Mouse (Mus musculus) neural tube, embryonic 15.5 days (tissue): ENCODE results near the gene Foxn3. TPM values are rescaled to one million over a fixed set of nuclear protein-coding genes. Genes with fewer than 3 reads are reported as not detected.

ENCODE experiments used
- ATAC-seq: fragments of 200-750 bp; cut with Nextera tagmentation; 2 replicates; pipeline ENCODE4 v1.8.0; 2017; ENCODE audit warnings: mild to moderate bottlenecking, moderate TSS enrichment, moderate library complexity; ENCODE audit not compliant: low FRiP score
- H3K27ac ChIP-seq: fragments of 300-500 bp; sonication (generic); replicated peaks from 2 replicates; pipeline ENCODE4 v1.5.1; 2015; ENCODE audit warnings: mild to moderate bottlenecking, inconsistent platforms
- H3K27me3 ChIP-seq: fragments of 300-500 bp; sonication (generic); replicated peaks from 2 replicates; pipeline ENCODE4 v1.6.1; 2015; ENCODE audit warnings: inconsistent platforms
- H3K36me3 ChIP-seq: fragments of 300-500 bp; sonication (generic); 2 replicates; pipeline ENCODE4 v1.6.1; 2015; ENCODE audit warnings: inconsistent platforms
- H3K4me1 ChIP-seq: fragments of 300-500 bp; sonication (generic); 2 replicates; pipeline ENCODE4 v1.6.1; 2015; ENCODE audit warnings: inconsistent platforms
- H3K4me2 ChIP-seq: fragments of 300-500 bp; sonication (generic); 2 replicates; pipeline ENCODE4 v1.6.1; 2015; ENCODE audit warnings: inconsistent platforms, mild to moderate bottlenecking, moderate library complexity
- H3K4me3 ChIP-seq: fragments of 300-500 bp; sonication (generic); replicated peaks from 2 replicates; pipeline ENCODE4 v1.5.1; 2015; ENCODE audit warnings: mild to moderate bottlenecking, inconsistent platforms
- H3K9ac ChIP-seq: fragments of 300-500 bp; sonication (generic); replicated peaks from 2 replicates; pipeline ENCODE4 v1.6.1; 2015; ENCODE audit warnings: mild to moderate bottlenecking, inconsistent platforms
- H3K9me3 ChIP-seq: fragments of 300-500 bp; sonication (generic); replicated peaks from 2 replicates; pipeline ENCODE4 v1.6.1; 2016; ENCODE audit warnings: inconsistent platforms
- WGBS: fragments of 180-500 bp; shearing (Covaris S2); methylation state at CpG from one replicate; pipeline ENCODE4 v1.1.7; 2015; ENCODE audit warnings: mixed read lengths; 5-methylcytosine and 5-hydroxymethylcytosine counted together
- polyA plus RNA-seq: library from polyadenylated mRNA; unstranded; fragments of >200 nt; fragmentation: Nextera tagmentation; extraction: Ambion mirVana; gene quantifications from 2 replicates; pipeline ENCODE4 v1.2.1, GENCODE M21; 2015

The Foxn3 gene
- polyA plus RNA-seq, 1 experiment from 2014 or later = 84.4 TPM

DNA sequence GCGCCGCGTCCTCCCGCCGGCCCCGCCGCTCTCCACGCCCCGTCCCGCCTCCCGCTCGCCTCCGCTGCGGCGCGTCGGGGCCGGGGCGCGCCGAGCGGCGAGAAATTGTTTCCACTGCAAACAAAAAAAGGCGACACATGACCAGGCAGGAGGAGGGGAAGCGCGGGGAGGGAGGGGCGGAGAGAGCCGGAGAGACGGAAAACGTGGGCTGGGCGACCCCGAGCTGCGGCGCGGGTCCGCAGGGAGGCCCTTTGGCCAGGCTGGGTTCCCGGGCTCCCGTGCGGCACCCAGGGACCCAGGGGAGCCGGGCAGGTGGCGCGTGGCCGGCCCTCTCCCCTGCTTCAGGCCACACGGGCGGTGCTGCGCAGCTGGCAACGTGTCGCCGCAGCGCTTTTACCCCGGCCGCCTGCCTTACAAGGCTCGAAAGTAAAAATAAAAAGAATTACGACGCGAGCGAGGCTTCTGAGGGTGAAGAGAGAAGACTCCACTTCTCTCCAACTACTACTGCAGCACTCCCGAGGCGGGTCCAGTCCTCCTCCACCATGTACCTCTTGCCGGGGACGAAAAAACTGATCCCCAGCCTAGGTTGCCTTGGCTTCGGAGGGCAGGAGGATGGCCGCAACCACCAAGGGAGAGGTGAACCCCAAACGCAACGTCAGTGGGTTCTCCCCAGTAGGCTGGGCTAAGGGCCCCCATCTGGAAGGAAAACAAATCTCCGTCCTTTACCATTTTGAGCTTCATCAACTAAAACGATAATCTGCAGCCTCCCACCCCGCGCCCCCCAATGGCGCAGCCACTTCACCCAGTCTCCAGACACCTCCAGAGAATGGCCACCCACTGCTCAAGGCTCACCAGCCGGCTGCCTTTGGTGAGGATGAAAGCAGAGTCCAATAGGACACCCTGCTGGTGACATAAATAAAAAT is 170.2 kb downstream of the Foxn3 start:
- H3K4me3 ChIP-seq = peak overlapping the region; percentile 83
- peak; percentile 80 for ATAC-seq
- no peaks in the 10 kb centered on the region for H3K9me3 ChIP-seq
- no peaks in the 10 kb centered on the region for H3K36me3 ChIP-seq
- H3K27ac ChIP-seq = peak overlapping the region; percentile 89
- under 1% methylated on average over 53 of the region's 71 CpGs for WGBS
- peak overlapping the region; percentile 77 for H3K4me2 ChIP-seq
- H3K27me3 ChIP-seq = no peaks in the 10 kb centered on the region
- H3K4me1 ChIP-seq = peaks cover 27% of the 10 kb centered on the region
- peak overlapping the region; percentile 78 for H3K9ac ChIP-seq

DNA sequence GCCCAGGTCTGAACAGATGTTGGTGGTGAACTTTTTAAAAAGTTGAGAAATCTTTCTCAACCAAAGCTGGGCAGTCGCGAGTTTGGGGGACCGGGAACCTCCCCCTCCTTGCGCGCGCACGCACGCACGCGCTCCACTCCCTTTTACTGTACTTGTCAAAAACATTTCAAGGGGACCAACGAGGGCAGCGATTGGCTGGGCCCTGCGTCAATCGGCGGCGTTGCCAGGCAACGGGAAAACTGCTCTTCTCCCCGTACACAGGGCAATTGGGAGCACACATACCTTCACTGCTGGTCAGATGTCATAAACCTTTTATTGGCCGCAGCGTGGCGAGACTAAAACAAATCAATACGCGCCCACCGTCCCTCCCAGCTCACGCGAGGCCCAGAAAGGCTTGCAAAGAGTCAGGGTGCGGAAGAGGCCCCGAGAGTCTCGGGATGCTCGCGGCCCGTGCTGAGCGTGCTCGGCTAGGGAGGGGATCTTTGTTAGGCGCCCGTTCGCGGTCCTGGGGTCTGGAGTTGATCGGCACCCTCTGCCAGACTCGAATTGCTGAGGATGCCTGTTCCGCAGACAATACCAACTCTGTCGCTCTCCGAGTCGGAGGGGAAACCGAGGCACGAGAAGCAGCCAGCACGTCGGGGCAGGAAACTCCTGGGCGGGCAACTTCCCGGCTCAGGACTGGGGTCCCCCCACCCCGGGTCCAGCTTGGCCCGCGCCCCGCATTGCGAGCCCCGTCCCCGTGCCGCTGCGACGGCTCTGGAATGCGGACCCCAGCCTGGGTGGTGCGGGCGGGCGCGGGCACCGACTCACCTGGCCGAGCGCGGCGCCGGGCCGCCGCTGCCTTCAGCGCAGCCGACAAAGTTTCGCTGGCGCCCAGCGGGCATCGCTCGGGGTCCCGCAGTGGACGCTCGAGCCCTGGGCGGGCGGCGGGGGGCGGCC is 171.2 kb downstream of the Foxn3 start:
- H3K9ac ChIP-seq = peak overlapping the region; percentile 78
- H3K4me1 ChIP-seq = peaks cover 27% of the 10 kb centered on the region
- no peaks in the 10 kb centered on the region for H3K27me3 ChIP-seq
- under 1% methylated on average over 83 of the region's 87 CpGs for WGBS
- peak overlapping the region; percentile 77 for H3K4me2 ChIP-seq
- H3K27ac ChIP-seq = peak overlapping the region; percentile 89
- 0 out of 2 replicates have a peak, but pooled peaks cover 4% of the 10 kb centered on the region for H3K36me3 ChIP-seq
- peak; percentile 92 for ATAC-seq
- peak overlapping the region; percentile 83 for H3K4me3 ChIP-seq
- no peaks in the 10 kb centered on the region for H3K9me3 ChIP-seq

DNA sequence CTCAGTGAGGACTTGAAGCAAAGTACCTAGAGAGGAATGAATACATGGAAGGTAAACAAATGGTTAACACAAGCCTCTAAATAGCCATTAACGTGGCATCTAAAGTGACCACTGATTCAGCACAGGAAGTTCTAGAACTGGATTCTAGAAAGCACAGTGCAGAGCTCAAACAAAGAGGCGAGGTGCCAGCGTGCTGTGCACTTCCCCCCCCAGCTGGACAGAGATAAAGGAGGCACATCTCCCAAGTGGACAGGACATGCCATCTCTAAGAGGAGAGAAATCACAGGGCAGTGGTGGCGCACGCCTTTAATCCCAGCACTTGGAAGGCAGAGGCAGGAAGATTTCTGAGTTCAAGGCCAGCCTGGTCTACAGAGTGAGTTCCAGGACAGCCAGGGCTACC is 173.0 kb downstream of the Foxn3 start:
- H3K27me3 ChIP-seq = no peaks in the 10 kb centered on the region
- no peak for ATAC-seq
- H3K4me2 ChIP-seq = no peak overlapping the region
- 73% methylated on average over 5 of the region's 5 CpGs for WGBS
- peaks cover 40% of the 10 kb centered on the region for H3K4me1 ChIP-seq
- H3K9me3 ChIP-seq = no peaks in the 10 kb centered on the region
- 0 out of 2 replicates have a peak, but pooled peaks cover 4% of the 10 kb centered on the region for H3K36me3 ChIP-seq
- H3K27ac ChIP-seq = no peak overlapping the region
- H3K9ac ChIP-seq = no peak overlapping the region
- H3K4me3 ChIP-seq = no peak overlapping the region

DNA sequence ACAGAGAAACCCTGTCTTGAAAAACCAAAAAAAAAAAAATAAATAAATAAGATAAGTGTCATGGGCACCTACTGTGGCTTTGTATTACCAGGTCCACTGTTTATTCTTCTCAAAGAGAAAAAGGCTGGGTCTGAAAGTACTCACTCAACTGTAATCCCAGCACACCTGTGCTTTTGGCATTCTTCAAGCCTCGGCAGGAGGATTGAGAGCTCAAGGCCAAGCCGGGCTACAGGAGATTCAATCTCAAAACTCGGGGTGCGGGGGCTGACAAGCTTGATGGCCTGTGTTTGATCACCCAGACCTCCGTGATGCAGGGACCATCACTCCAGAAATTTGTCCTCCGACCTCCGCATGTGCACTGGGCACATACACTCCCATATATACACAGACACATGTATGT is 174.1 kb downstream of the Foxn3 start:
- WGBS = 96% methylated on average over 7 of the region's 7 CpGs
- H3K9me3 ChIP-seq = no peaks in the 10 kb centered on the region
- H3K4me2 ChIP-seq = no peak overlapping the region
- no peak for ATAC-seq
- peaks cover 40% of the 10 kb centered on the region for H3K4me1 ChIP-seq
- no peak overlapping the region for H3K27ac ChIP-seq
- 0 out of 2 replicates have a peak, but pooled peaks cover 4% of the 10 kb centered on the region for H3K36me3 ChIP-seq
- H3K9ac ChIP-seq = no peak overlapping the region
- H3K4me3 ChIP-seq = no peak overlapping the region
- H3K27me3 ChIP-seq = no peaks in the 10 kb centered on the region

DNA sequence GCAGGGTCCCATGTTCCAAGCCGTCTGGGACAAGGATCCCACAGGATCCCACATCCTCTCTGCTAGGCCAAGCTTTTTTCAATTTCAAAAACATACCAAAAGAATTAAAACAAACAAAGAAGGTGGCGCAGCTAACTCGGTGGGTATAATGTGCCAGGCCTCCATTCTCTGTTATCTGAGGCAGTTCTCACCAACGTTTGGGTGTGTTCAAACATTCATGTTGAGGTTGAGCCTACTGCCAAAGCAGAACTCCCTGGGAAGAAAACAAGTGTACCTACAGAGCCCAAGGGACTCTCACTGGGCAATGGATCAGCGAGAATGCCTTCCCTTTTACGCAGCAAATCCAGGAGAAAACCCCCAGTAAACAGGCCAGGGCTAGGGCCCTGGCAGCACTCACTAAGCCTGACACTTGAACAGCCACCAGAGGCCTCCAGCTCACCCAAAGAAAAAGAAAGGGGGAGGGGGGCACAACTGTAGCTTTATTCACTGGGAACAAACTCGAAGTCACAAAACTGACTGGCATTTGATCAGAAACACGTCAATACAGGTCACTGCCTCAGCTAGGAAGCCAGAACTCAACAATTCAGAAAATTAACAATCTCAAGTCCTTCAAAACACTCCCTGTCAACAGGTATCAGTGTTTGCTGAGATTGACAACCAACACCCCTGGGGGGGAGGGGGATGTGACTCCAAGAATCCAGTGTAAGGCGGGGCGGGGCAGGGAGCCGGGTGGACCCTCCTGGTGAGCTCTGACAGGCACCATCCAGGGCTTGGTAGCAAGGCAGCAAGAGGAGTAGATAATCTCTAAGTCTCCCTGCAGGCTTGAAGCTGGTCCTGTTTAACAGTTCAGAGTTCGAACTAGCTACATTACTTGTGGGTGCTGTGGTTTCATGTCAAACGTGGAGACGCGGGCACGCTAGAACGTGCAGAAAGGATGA is 177.2 kb downstream of the Foxn3 start:
- Histone ChIP-seq H3K27me3 (no peaks in the 10 kb centered on the region), H3K4me3 (no peak overlapping the region), H3K9me3 (no peaks in the 10 kb centered on the region), H3K4me2 (no peak overlapping the region), H3K27ac (no peak overlapping the region; the same call in 1 of the 2 replicates), H3K4me1 (peaks cover 28% of the 10 kb centered on the region), H3K9ac (no peak overlapping the region), H3K36me3 (0 out of 2 replicates have a peak, but pooled peaks cover 9% of the 10 kb centered on the region)
- WGBS = 79% methylated on average over 17 of the region's 17 CpGs
- ATAC-seq = no peak

DNA sequence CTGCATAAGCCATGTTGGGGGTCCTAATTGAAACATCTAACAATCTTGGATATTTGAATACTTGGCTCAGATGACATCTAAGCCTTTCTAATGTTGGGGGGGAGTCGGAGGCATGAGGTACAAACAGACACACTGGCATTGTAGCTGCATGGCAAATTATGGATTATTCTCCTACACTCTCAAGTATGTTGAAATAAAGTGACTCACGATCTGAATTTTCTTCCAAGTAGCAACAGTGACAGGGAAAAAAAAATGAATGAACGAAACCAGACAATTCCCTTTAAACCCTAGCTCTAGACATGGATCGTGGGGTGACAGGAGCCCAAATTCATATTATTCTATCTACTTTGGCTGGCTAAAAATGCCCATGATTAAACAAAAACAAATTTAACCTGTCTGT is 178.3 kb downstream of the Foxn3 start:
- Histone ChIP-seq H3K9me3 (no peaks in the 10 kb centered on the region), H3K27ac (no peak overlapping the region), H3K4me3 (no peak overlapping the region), H3K4me2 (no peak overlapping the region), H3K4me1 (peaks cover 25% of the 10 kb centered on the region), H3K27me3 (no peaks in the 10 kb centered on the region), H3K36me3 (0 out of 2 replicates have a peak, but pooled peaks cover 9% of the 10 kb centered on the region), H3K9ac (no peak overlapping the region)
- ATAC-seq = no peak
- WGBS = 91% methylated on average over 4 of the region's 4 CpGs

DNA sequence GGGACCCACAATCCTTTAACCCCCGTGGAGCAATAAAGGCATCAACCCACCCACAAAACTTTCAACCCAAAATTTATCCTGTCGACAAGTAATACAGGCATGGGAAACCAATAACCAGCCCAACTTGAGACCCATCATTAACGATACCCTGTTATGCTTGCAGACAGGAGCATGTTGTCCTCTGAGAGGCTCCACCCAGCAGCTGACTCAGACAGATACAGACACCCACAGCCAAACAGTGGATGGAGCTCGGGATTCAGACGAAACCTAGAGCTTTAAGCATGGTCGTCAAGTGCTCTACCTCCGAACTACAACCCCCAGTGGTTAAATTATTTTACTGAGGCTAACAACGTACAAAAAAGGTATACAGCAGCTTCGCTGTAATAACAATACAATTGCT is 182.1 kb downstream of the Foxn3 start:
- no peak overlapping the region for H3K27ac ChIP-seq
- H3K9me3 ChIP-seq = no peaks in the 10 kb centered on the region
- no peak overlapping the region for H3K4me2 ChIP-seq
- H3K4me3 ChIP-seq = no peak overlapping the region
- peaks cover 48% of the 10 kb centered on the region for H3K4me1 ChIP-seq
- H3K27me3 ChIP-seq = no peaks in the 10 kb centered on the region
- H3K9ac ChIP-seq = no peak overlapping the region
- WGBS = 85% methylated on average over 9 of the region's 9 CpGs
- 0 out of 2 replicates have a peak, but pooled peaks cover 5% of the 10 kb centered on the region for H3K36me3 ChIP-seq
- no peak for ATAC-seq

DNA sequence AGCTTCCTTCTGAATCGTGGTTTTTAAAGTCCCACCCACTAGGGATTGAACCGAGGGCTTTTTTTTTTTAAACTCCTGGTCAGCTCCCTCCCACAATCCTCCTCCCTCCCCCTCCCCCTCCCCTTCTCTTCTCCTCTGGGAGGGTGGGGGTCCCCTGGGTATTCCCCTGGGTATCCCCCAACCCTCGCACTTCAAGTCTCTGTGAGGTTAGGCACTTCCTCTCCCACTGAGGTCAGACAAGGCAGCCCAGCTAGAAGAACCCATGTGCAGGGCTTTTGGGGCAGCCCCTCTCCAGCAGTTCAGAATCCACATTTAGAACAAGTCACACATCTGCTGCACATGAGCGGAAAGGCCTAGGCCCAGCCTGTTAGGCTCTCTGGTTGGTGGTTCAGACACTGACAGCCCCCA is 182.5 kb downstream of the Foxn3 start:
- 71% methylated on average over 4 of the region's 4 CpGs for WGBS
- Histone ChIP-seq H3K27me3 (no peaks in the 10 kb centered on the region), H3K4me1 (peaks cover 48% of the 10 kb centered on the region), H3K36me3 (0 out of 2 replicates have a peak, but pooled peaks cover 5% of the 10 kb centered on the region), H3K27ac (no peak overlapping the region), H3K9ac (no peak overlapping the region), H3K4me2 (no peak overlapping the region), H3K4me3 (no peak overlapping the region), H3K9me3 (no peaks in the 10 kb centered on the region)
- ATAC-seq = no peak

DNA sequence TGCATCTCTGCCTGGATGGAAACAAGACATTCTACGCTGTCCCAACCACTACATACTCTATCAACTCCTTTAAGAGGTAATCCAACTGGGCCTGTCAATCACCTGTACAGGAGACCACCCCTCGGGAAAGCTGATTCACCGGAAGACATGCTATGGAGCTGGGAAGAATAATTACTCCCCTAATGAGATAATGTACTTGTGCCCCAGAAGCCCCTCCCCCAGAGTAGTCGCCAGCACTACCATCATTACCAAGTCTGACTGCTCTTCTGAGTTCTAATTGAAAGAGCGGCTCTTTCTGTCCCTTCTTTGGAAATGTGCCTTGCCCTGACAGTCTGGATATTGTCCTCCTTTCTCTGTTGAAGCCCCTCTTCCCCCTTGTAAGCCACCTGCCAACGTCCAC is 183.3 kb downstream of the Foxn3 start:
- Histone ChIP-seq H3K4me1 (peaks cover 54% of the 10 kb centered on the region), H3K27ac (no peak overlapping the region), H3K9me3 (no peaks in the 10 kb centered on the region), H3K4me2 (no peak overlapping the region), H3K27me3 (no peaks in the 10 kb centered on the region), H3K36me3 (0 out of 2 replicates have a peak, but pooled peaks cover 5% of the 10 kb centered on the region), H3K4me3 (no peak overlapping the region), H3K9ac (no peak overlapping the region)
- no peak for ATAC-seq
- WGBS = 54% methylated on average over 6 of the region's 6 CpGs

DNA sequence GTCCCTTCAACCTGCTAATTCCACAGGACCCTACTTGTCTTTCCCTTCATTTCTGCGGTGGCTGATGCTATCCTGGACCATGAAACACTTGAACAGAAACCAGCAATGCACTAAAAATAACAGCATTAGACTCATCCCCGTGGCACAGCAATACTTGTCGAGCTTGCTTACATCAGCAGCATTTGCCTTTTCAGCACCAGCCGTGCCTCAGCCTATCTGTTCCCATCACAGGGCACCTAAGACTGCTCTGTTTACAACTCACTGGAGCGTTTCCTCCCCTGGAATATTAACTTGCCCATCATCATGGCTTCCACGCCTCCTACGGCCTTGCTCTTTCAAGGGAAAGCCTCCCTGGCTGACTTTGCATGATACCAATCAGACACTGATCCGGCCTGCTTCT is 185.1 kb downstream of the Foxn3 start:
- no peak overlapping the region for H3K9ac ChIP-seq
- 0 out of 2 replicates have a peak, but pooled peaks cover 5% of the 10 kb centered on the region for H3K36me3 ChIP-seq
- H3K4me2 ChIP-seq = no peak overlapping the region
- no peaks in the 10 kb centered on the region for H3K27me3 ChIP-seq
- no peak for ATAC-seq
- peaks cover 64% of the 10 kb centered on the region for H3K4me1 ChIP-seq
- H3K27ac ChIP-seq = no peak overlapping the region
- H3K9me3 ChIP-seq = no peaks in the 10 kb centered on the region
- H3K4me3 ChIP-seq = no peak overlapping the region
- WGBS = 65% methylated on average over 8 of the region's 8 CpGs
